Mouse (Mus musculus) heart, embryonic 15.5 days (tissue): ENCODE data around the gene Dok4. TPM values are rescaled to one million over a fixed set of nuclear protein-coding genes. Genes with fewer than 3 reads are reported as not detected.

Source experiments
- ATAC-seq: fragments of 200-750 bp; cut with Nextera tagmentation; replicated peaks from 2 replicates; pipeline ENCODE4 v1.8.0; 2017; ENCODE audit warnings: low read depth, moderate TSS enrichment; ENCODE audit not compliant: insufficient number of reproducible peaks, insufficient read depth, low FRiP score
- H3K27ac ChIP-seq: fragments of 300-500 bp; sonication (generic); 2 replicates; pipeline ENCODE4 v1.5.1; 2015; ENCODE audit warnings: mild to moderate bottlenecking, inconsistent platforms
- H3K27me3 ChIP-seq: fragments of 300-500 bp; sonication (generic); 2 replicates; pipeline ENCODE4 v1.6.1; 2015; ENCODE audit warnings: inconsistent platforms
- H3K36me3 ChIP-seq: fragments of 300-500 bp; sonication (generic); 2 replicates; pipeline ENCODE4 v1.6.1; 2015; ENCODE audit warnings: mild to moderate bottlenecking, inconsistent platforms
- H3K4me1 ChIP-seq: fragments of 300-500 bp; sonication (generic); replicated peaks from 2 replicates; pipeline ENCODE4 v1.6.1; 2015; ENCODE audit warnings: inconsistent platforms
- H3K4me2 ChIP-seq: fragments of 300-500 bp; sonication (generic); 2 replicates; pipeline ENCODE4 v1.6.1; 2015; ENCODE audit warnings: inconsistent platforms, mild to moderate bottlenecking, moderate library complexity
- H3K4me3 ChIP-seq: fragments of 300-500 bp; sonication (generic); 2 replicates; pipeline ENCODE4 v1.5.1; 2015; ENCODE audit warnings: mild to moderate bottlenecking, inconsistent platforms
- H3K9ac ChIP-seq: fragments of 300-500 bp; sonication (generic); 2 replicates; pipeline ENCODE4 v1.6.1; 2015; ENCODE audit warnings: mild to moderate bottlenecking, inconsistent platforms
- H3K9me3 ChIP-seq: fragments of 300-500 bp; sonication (generic); replicated peaks from 2 replicates; pipeline ENCODE4 v1.6.1; 2016; ENCODE audit warnings: inconsistent platforms
- WGBS: fragments of 180-500 bp; shearing (Covaris S2); methylation state at CpG from one replicate; pipeline ENCODE4 v1.1.7; 2015; ENCODE audit warnings: mixed read lengths; 5-methylcytosine and 5-hydroxymethylcytosine counted together
- polyA plus RNA-seq: library from polyadenylated mRNA; unstranded; fragments of >200 nt; fragmentation: Nextera tagmentation; extraction: Ambion mirVana; gene quantifications from 2 replicates; pipeline ENCODE4 v1.2.1, GENCODE M21; 2015

Gene Dok4
- polyA plus RNA-seq, 1 experiment from 2014 or later, result 22.9 TPM

- Histone ChIP-seq H3K4me3 (no peak overlapping the region), H3K27me3 (no peaks in the 10 kb centered on the region), H3K36me3 (peaks cover 31% of the 10 kb centered on the region), H3K4me1 (0 out of 2 replicates have a peak, but pooled peaks cover 2% of the 10 kb centered on the region), H3K27ac (no peak overlapping the region), H3K4me2 (no peak overlapping the region), H3K9ac (no peak overlapping the region), H3K9me3 (no peaks in the 10 kb centered on the region)
- 53% methylated on average over 6 of the region's 6 CpGs for WGBS
- no peak for ATAC-seq
Observed at GRCm38 (mm10) chr8:94819671-94820179, 56.4 kb downstream of the Dok4 start.

GRCm38 (mm10) chr8:94817933-94818332 lies 58.2 kb downstream of the Dok4 start:
- no peaks in the 10 kb centered on the region for H3K9me3 ChIP-seq
- no peaks in the 10 kb centered on the region for H3K27me3 ChIP-seq
- no peak overlapping the region for H3K4me3 ChIP-seq
- H3K27ac ChIP-seq, result no peak overlapping the region
- 83% methylated on average over 11 of the region's 11 CpGs for WGBS
- peaks cover 14% of the 10 kb centered on the region for H3K36me3 ChIP-seq
- no peak for ATAC-seq
- H3K9ac ChIP-seq, result no peak overlapping the region
- no peak overlapping the region for H3K4me2 ChIP-seq
- H3K4me1 ChIP-seq, result 0 out of 2 replicates have a peak, but pooled peaks cover 2% of the 10 kb centered on the region

GRCm38 (mm10) chr8:94814556-94814955 lies 61.6 kb downstream of the Dok4 start:
- ATAC-seq, result no peak

More at GRCm38 (mm10) chr8:94814556-94814955, 61.6 kb downstream of the Dok4 start:
- Histone ChIP-seq H3K27me3 (0 out of 2 replicates have a peak, but pooled peaks cover 2% of the 10 kb centered on the region), H3K9ac (no peak overlapping the region), H3K4me3 (no peak overlapping the region), H3K4me1 (peaks cover 3% of the 10 kb centered on the region; the same call in 1 of the 2 replicates), H3K9me3 (no peaks in the 10 kb centered on the region), H3K27ac (no peak overlapping the region), H3K36me3 (no peaks in the 10 kb centered on the region), H3K4me2 (no peak overlapping the region)
- 0% methylated on average over 1 of the region's 1 CpGs for WGBS

Other genes with a start within 250 kb of the Dok4 start
- 112 and 121 TPM in 2 replicates for gene Arl2bp, start 209.7 kb downstream of the Dok4 start, polyA plus RNA-seq
- 0.23 and 0.96 TPM in 2 replicates for gene Pllp, start 180.1 kb downstream of the Dok4 start, polyA plus RNA-seq
- gene Ccl22, start 130.7 kb downstream of the Dok4 start, polyA plus RNA-seq, result 0.08 TPM in 1 of 2 replicates, not detected in the other
- gene Cx3cl1, start 104.3 kb downstream of the Dok4 start, polyA plus RNA-seq, result 9.4 and 9.7 TPM in 2 replicates
- gene Ccl17, start 65.9 kb downstream of the Dok4 start, polyA plus RNA-seq, result 0.26 TPM in 1 of 2 replicates, not detected in the other
- 163 and 166 TPM in 2 replicates for gene Coq9, start 38.0 kb downstream of the Dok4 start, polyA plus RNA-seq
- 77.7 and 88.6 TPM in 2 replicates for gene Ciapin1, start 38.0 kb downstream of the Dok4 start, polyA plus RNA-seq
- 107 and 122 TPM in 2 replicates for gene Polr2c, start 18.9 kb downstream of the Dok4 start, polyA plus RNA-seq
- 18.6 and 25.1 TPM in 2 replicates for gene Ccdc102a, start 41.8 kb upstream of the Dok4 start, polyA plus RNA-seq
- 0.25 and 1.2 TPM in 2 replicates for gene Adgrg5, start 47.4 kb upstream of the Dok4 start, polyA plus RNA-seq
- gene Adgrg1, start 98.4 kb upstream of the Dok4 start, polyA plus RNA-seq, result 4.6 and 21.3 TPM in 2 replicates
- 2.6 and 5.2 TPM in 2 replicates for gene Adgrg3, start 141.4 kb upstream of the Dok4 start, polyA plus RNA-seq
- gene Drc7, start 178.8 kb upstream of the Dok4 start, polyA plus RNA-seq, result 0.04 and 0.47 TPM in 2 replicates
- gene Katnb1, start 204.9 kb upstream of the Dok4 start, polyA plus RNA-seq, result 15.3 and 19.8 TPM in 2 replicates